Mouse (Mus musculus) G1E (cell line): ENCODE results near the gene Tdrd7.

ENCODE experiments used
- CTCF ChIP-seq: IDR thresholded peaks from 2 replicates; pipeline ENCODE4 v1.5.1; 2012; ENCODE audit warnings: low read depth, low read length, inconsistent platforms, mixed read lengths
- GATA2 ChIP-seq: IDR thresholded peaks from 2 replicates; pipeline ENCODE4 v1.6.1; 2012; ENCODE audit warnings: low read depth, low read length, inconsistent platforms, borderline replicate concordance

GRCm38 (mm10) chr4:46048418-46048817, 83.3 kb downstream of the Tdrd7 start:
- TF ChIP-seq CTCF (no peak), GATA2 (no peak)
